Mouse (Mus musculus) liver, adult 2 months (tissue): ENCODE measurements around the gene Ptpn7.

ENCODE experiments used
- CTCF ChIP-seq: fragments of 200-500 bp; IDR thresholded peaks from 2 replicates; pipeline ENCODE4 v1.5.1; 2011; ENCODE audit warnings: low read depth, low read length, control low read depth
- POLR2A ChIP-seq: fragments of 200-500 bp; IDR thresholded peaks from 2 replicates; pipeline ENCODE4 v1.6.1; 2011; ENCODE audit warnings: low read length, control low read depth; ENCODE audit not compliant: insufficient read depth; ENCODE audit errors: extremely low read depth

- TF ChIP-seq POLR2A (no peak), CTCF (no peak)
These were observed 41.6 kb upstream of the Ptpn7 start for GRCm38 (mm10) chr1:135090914-135091313.
